Mouse (Mus musculus) midbrain, postnatal 0 days (tissue): Measurements from ENCODE around the gene Tmem161a. TPM values are rescaled to one million over a fixed set of nuclear protein-coding genes. Genes with fewer than 3 reads are reported as not detected.

Experiments
- ATAC-seq: fragments of 200-750 bp; cut with Nextera tagmentation; 2 replicates; pipeline ENCODE4 v1.8.0; 2017; ENCODE audit warnings: moderate number of reproducible peaks, mild to moderate bottlenecking, moderate TSS enrichment, moderate library complexity; ENCODE audit not compliant: low FRiP score
- DNase-seq: peaks from one replicate; pipeline ENCODE4 v3.0.0-alpha.2; 2015; ENCODE audit warnings: low spot score
- H3K27ac ChIP-seq: fragments of 300-500 bp; sonication (generic); 2 replicates; pipeline ENCODE4 v1.5.1; 2014; ENCODE audit warnings: low read depth, mild to moderate bottlenecking, low read length, mixed read lengths
- H3K27me3 ChIP-seq: fragments of 300-500 bp; sonication (generic); 2 replicates; pipeline ENCODE4 v1.6.1; 2014; ENCODE audit warnings: low read length, control low read depth, mixed read lengths; ENCODE audit not compliant: insufficient read depth
- H3K36me3 ChIP-seq: fragments of 300-500 bp; sonication (generic); 2 replicates; pipeline ENCODE4 v1.6.1; 2014; ENCODE audit warnings: low read length, control low read depth, mixed read lengths; ENCODE audit not compliant: insufficient read depth
- H3K4me1 ChIP-seq: fragments of 300-500 bp; sonication (generic); 2 replicates; pipeline ENCODE4 v1.6.1; 2014; ENCODE audit warnings: mild to moderate bottlenecking, control low read depth, antibody characterized with exemption, low read length, mixed read lengths; ENCODE audit not compliant: insufficient read depth
- H3K4me2 ChIP-seq: fragments of 300-500 bp; sonication (generic); 2 replicates; pipeline ENCODE4 v1.6.1; 2014; ENCODE audit warnings: low read depth, mild to moderate bottlenecking, low read length, mixed read lengths; ENCODE audit not compliant: poor library complexity, severe bottlenecking
- H3K4me3 ChIP-seq: fragments of 300-500 bp; sonication (generic); 2 replicates; pipeline ENCODE4 v1.5.1; 2014; ENCODE audit warnings: low read depth, mild to moderate bottlenecking, low read length, moderate library complexity
- H3K9ac ChIP-seq: fragments of 300-500 bp; sonication (generic); replicated peaks from 2 replicates; pipeline ENCODE4 v1.6.1; 2014; ENCODE audit warnings: mild to moderate bottlenecking, low read length, moderate library complexity, mixed read lengths; ENCODE audit not compliant: poor library complexity, severe bottlenecking
- H3K9me3 ChIP-seq: fragments of 300-500 bp; sonication (generic); 2 replicates; pipeline ENCODE4 v1.6.1; 2016; ENCODE audit warnings: low read length, control low read depth
- CTCF ChIP-seq: IDR thresholded peaks from 2 replicates; pipeline ENCODE4 v1.5.1; 2016; ENCODE audit warnings: antibody characterized with exemption, mild to moderate bottlenecking
- WGBS: fragments of 180-500 bp; shearing (Covaris S2); extraction: QIAGEN DNeasy Blood & Tissue Kit; methylation state at CpG from one replicate; pipeline ENCODE4 v1.1.7; 2014; 5-methylcytosine and 5-hydroxymethylcytosine counted together
- polyA plus RNA-seq: library from polyadenylated mRNA; unstranded; fragments of >200 nt; fragmentation: Nextera tagmentation; extraction: Ambion mirVana; gene quantifications from 2 replicates; pipeline ENCODE4 v1.2.1, GENCODE M21; 2015
- total RNA-seq: library from RNA; depleted of rRNA; stranded (reverse); fragments of >200 nt; gene quantifications from 2 replicates; pipeline ENCODE4 v1.2.3, GENCODE M21; 2014; rRNA removed

The Tmem161a gene
- total and polyA plus RNA-seq, 2 experiments from 2014 or later: 49.5 to 64.8 TPM

DNA sequence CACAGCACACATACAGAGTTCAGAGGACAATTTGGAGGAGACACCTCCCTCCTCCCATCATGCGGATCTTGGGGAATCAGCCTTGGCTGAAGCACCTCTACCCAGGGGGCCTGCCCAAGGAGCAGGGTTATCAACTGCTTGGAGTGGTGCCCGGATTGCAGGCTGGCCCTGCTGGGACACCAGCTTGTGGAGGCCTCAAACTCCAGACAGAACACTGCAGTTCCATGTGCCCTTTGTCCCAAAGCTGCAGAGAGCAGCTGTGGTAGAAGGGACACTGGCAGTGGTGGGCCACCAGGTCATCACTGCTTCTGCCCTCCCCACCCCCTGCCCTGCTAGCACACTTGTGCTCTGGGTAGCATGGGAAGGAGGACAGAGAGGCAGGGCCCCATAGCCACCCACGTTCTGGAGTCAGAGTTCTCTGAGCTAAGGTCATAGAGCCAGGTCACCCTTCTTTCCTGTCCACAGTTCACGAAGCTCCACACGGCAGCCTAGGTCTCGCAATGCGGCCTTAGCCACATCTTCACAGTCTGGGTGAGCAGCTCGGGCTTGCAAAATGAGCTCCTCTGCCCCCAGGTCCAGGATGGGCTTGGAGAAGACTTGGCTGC, 48.2 kb downstream of the Tmem161a start:
- no peaks in the 10 kb centered on the region for H3K9me3 ChIP-seq
- peaks cover 45% of the 10 kb centered on the region for H3K36me3 ChIP-seq
- WGBS: 76% methylated on average over 8 of the region's 8 CpGs
- DNase-seq: no peak
- H3K4me2 ChIP-seq: no peak overlapping the region
- H3K27me3 ChIP-seq: no peaks in the 10 kb centered on the region
- TF ChIP-seq CTCF: no peak
- H3K27ac ChIP-seq: no peak overlapping the region
- no peak for ATAC-seq
- no peak overlapping the region for H3K9ac ChIP-seq
- H3K4me1 ChIP-seq: no peaks in the 10 kb centered on the region; the same call in 1 of the 2 replicates
- no peak overlapping the region for H3K4me3 ChIP-seq

DNA sequence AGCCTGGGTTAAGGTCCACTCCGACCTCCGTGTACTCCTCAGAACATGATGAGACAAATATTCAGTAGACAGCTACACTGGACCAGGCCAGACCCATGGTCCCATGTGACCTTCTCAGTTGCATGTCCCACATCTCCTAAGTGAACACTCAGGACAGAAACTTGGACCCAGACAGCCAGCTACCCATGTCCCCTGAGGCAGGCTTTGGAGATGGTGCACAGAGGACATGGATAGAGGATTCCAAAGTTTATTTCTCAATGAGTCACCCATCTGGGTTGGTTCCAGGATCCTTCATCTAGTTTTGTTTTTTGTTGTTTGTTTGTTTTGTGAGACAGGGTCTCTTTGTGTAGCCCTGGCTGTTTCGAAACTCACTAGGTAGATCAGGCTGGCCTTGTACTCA, 48.8 kb downstream of the Tmem161a start:
- WGBS: 89% methylated on average over 3 of the region's 3 CpGs

GRCm38 (mm10) chr8:70222041-70222440, 49.9 kb downstream of the Tmem161a start:
- Histone ChIP-seq H3K9me3 (no peaks in the 10 kb centered on the region), H3K4me1 (no peaks in the 10 kb centered on the region; the same call in 1 of the 2 replicates), H3K27ac (no peak overlapping the region), H3K4me2 (no peak overlapping the region), H3K9ac (no peak overlapping the region), H3K4me3 (no peak overlapping the region), H3K36me3 (peaks cover 45% of the 10 kb centered on the region), H3K27me3 (no peaks in the 10 kb centered on the region)
- 93% methylated on average over 12 of the region's 12 CpGs for WGBS
- TF ChIP-seq CTCF: no peak
- ATAC-seq: no peak
- DNase-seq: no peak

More for the DNA sequence above, 48.8 kb downstream of the Tmem161a start:
- Histone ChIP-seq H3K9me3 (no peaks in the 10 kb centered on the region), H3K9ac (no peak overlapping the region), H3K27me3 (no peaks in the 10 kb centered on the region), H3K4me2 (no peak overlapping the region), H3K27ac (no peak overlapping the region), H3K4me1 (no peaks in the 10 kb centered on the region; the same call in 1 of the 2 replicates), H3K4me3 (no peak overlapping the region), H3K36me3 (peaks cover 45% of the 10 kb centered on the region)
- ATAC-seq: no peak
- no peak for DNase-seq
- TF ChIP-seq CTCF: no peak

GRCm38 (mm10) chr8:70223341-70223740, 51.2 kb downstream of the Tmem161a start:
- no peak for DNase-seq
- no peak overlapping the region for H3K4me3 ChIP-seq
- H3K9ac ChIP-seq: no peak overlapping the region
- peak; percentile 70 for TF ChIP-seq CTCF
- H3K27ac ChIP-seq: no peak overlapping the region
- WGBS: 46% methylated on average over 6 of the region's 6 CpGs
- H3K9me3 ChIP-seq: no peaks in the 10 kb centered on the region
- no peak for ATAC-seq
- H3K27me3 ChIP-seq: no peaks in the 10 kb centered on the region
- peaks cover 54% of the 10 kb centered on the region for H3K36me3 ChIP-seq
- H3K4me1 ChIP-seq: no peaks in the 10 kb centered on the region; the same call in 1 of the 2 replicates
- H3K4me2 ChIP-seq: no peak overlapping the region

DNA sequence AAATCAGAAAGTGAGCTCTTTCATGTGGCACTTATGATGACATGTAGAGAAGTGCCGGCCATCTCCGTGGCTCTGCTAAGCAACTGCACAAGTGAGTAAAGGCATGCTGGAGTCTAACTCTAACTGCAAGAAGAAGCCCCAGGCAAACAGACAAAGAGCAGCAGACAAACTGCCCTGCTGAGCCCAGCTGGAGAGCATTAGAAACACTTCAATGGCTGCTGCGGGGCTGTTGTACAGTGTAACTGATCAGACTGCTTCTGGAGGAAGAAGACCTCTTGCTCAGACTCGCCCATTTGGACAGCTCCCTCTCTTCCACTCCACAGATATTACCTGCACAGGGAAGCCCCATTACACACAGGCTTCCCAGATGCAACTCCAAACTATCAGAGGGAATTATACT, 55.8 kb downstream of the Tmem161a start:
- Histone ChIP-seq H3K4me2 (no peak overlapping the region), H3K36me3 (peaks cover 55% of the 10 kb centered on the region), H3K9me3 (no peaks in the 10 kb centered on the region), H3K4me1 (no peaks in the 10 kb centered on the region), H3K27ac (no peak overlapping the region), H3K4me3 (no peak overlapping the region), H3K9ac (no peak overlapping the region), H3K27me3 (no peaks in the 10 kb centered on the region)
- 16% methylated on average over 4 of the region's 4 CpGs for WGBS
- DNase-seq (peak; percentile 37), ATAC-seq (no peak)
- no peak for TF ChIP-seq CTCF

DNA sequence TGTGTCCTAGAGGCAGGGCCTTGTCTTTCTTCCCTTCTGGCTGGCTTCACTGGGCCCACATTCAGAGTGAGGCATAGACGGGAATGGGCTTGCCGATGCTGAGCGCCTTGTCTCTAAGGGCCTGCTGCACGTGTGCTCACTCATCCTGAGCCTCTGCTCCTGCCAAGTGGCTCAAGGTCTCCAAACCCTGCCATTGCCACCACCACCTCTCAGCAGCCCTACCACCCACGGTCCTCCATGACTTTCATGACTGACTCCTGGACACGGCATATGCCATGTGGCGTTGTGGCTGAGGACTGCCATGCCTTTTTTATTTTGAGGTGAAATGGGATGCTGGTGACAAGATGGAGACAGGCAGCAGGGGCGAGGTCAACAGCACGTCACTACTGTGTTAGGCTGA, 58.7 kb downstream of the Tmem161a start:
- no peak for TF ChIP-seq CTCF
- H3K27ac ChIP-seq: no peak overlapping the region
- H3K4me1 ChIP-seq: peaks cover 3% of the 10 kb centered on the region; the same call in 1 of the 2 replicates
- no peak overlapping the region for H3K9ac ChIP-seq
- H3K27me3 ChIP-seq: no peaks in the 10 kb centered on the region
- DNase-seq (no peak), ATAC-seq (no peak)
- no peaks in the 10 kb centered on the region for H3K9me3 ChIP-seq
- WGBS: 87% methylated on average over 9 of the region's 9 CpGs
- H3K4me3 ChIP-seq: no peak overlapping the region
- H3K4me2 ChIP-seq: no peak overlapping the region
- H3K36me3 ChIP-seq: peaks cover 32% of the 10 kb centered on the region

Other genes starting within 250 kb of the Tmem161a start
- gene Gatad2a, start 176.0 kb upstream of the Tmem161a start, total RNA-seq: 24.4 and 30.1 TPM in 2 replicates
- 17.2 and 19.3 TPM in 2 replicates for gene Gatad2a, start 176.0 kb upstream of the Tmem161a start, polyA plus RNA-seq
- gene Mau2, start 129.6 kb upstream of the Tmem161a start, total RNA-seq: 130 and 148 TPM in 2 replicates
- 54.3 and 56.6 TPM in 2 replicates for gene Mau2, start 129.6 kb upstream of the Tmem161a start, polyA plus RNA-seq
- gene Sugp1, start 129.5 kb upstream of the Tmem161a start, total RNA-seq: 18.6 and 19.9 TPM in 2 replicates
- 48.7 and 48.9 TPM in 2 replicates for gene Sugp1, start 129.5 kb upstream of the Tmem161a start, polyA plus RNA-seq
- 1.6 TPM in 1 of 2 replicates, not detected in the other for gene Tm6sf2, start 99.4 kb upstream of the Tmem161a start, total RNA-seq
- gene Tm6sf2, start 99.4 kb upstream of the Tmem161a start, polyA plus RNA-seq: 0.22 and 0.35 TPM in 2 replicates
- 0.99 and 1.3 TPM in 2 replicates for gene Hapln4, start 88.9 kb upstream of the Tmem161a start, total RNA-seq
- gene Hapln4, start 88.9 kb upstream of the Tmem161a start, polyA plus RNA-seq: 1.6 and 1.7 TPM in 2 replicates
- gene Ncan, start 51.5 kb upstream of the Tmem161a start, total RNA-seq: 440 and 447 TPM in 2 replicates
- 202 and 210 TPM in 2 replicates for gene Ncan, start 51.5 kb upstream of the Tmem161a start, polyA plus RNA-seq
- 5.4 and 7.7 TPM in 2 replicates for gene Nr2c2ap, start 41.0 kb upstream of the Tmem161a start, total RNA-seq
- 42.1 and 44.1 TPM in 2 replicates for gene Nr2c2ap, start 41.0 kb upstream of the Tmem161a start, polyA plus RNA-seq
- gene Rfxank, start 33.2 kb upstream of the Tmem161a start, total RNA-seq: 9.8 and 12.3 TPM in 2 replicates
- 7.4 and 9.3 TPM in 2 replicates for gene Rfxank, start 33.2 kb upstream of the Tmem161a start, polyA plus RNA-seq
- 91.1 and 98.3 TPM in 2 replicates for gene Borcs8, start 32.9 kb upstream of the Tmem161a start, total RNA-seq
- gene Borcs8, start 32.9 kb upstream of the Tmem161a start, polyA plus RNA-seq: 49.8 and 58.6 TPM in 2 replicates
- 0.55 and 1.1 TPM in 2 replicates for gene Mef2b, start 32.6 kb upstream of the Tmem161a start, total RNA-seq
- 1.5 TPM in 2 replicates for gene Mef2b, start 32.6 kb upstream of the Tmem161a start, polyA plus RNA-seq
- gene Slc25a42, start 39.9 kb downstream of the Tmem161a start, total RNA-seq: 15.1 and 18.0 TPM in 2 replicates
- 9.2 and 9.3 TPM in 2 replicates for gene Slc25a42, start 39.9 kb downstream of the Tmem161a start, polyA plus RNA-seq
- gene Sugp2, start 61.9 kb downstream of the Tmem161a start, total RNA-seq: 139 and 150 TPM in 2 replicates
- 71.7 and 75.7 TPM in 2 replicates for gene Sugp2, start 61.9 kb downstream of the Tmem161a start, polyA plus RNA-seq
- 112 and 119 TPM in 2 replicates for gene Armc6, start 62.1 kb downstream of the Tmem161a start, total RNA-seq
- gene Armc6, start 62.1 kb downstream of the Tmem161a start, polyA plus RNA-seq: 116 and 121 TPM in 2 replicates
- 36.4 and 49.7 TPM in 2 replicates for gene Homer3, start 110.5 kb downstream of the Tmem161a start, total RNA-seq
- 13.8 and 18.3 TPM in 2 replicates for gene Homer3, start 110.5 kb downstream of the Tmem161a start, polyA plus RNA-seq
- 43.6 and 46.3 TPM in 2 replicates for gene Ddx49, start 130.1 kb downstream of the Tmem161a start, total RNA-seq
- 41.2 and 47.0 TPM in 2 replicates for gene Ddx49, start 130.1 kb downstream of the Tmem161a start, polyA plus RNA-seq
- gene Cope, start 130.2 kb downstream of the Tmem161a start, total RNA-seq: 97.1 and 106 TPM in 2 replicates
- gene Cope, start 130.2 kb downstream of the Tmem161a start, polyA plus RNA-seq: 264 and 291 TPM in 2 replicates
- gene Cers1, start 143.4 kb downstream of the Tmem161a start, total RNA-seq: 65.1 and 86.5 TPM in 2 replicates
- 47.9 and 51.3 TPM in 2 replicates for gene Cers1, start 143.4 kb downstream of the Tmem161a start, polyA plus RNA-seq
- gene Gdf1, start 157.5 kb downstream of the Tmem161a start, total RNA-seq: not detected in 2 replicates
- 4.8 and 5.3 TPM in 2 replicates for gene Gdf1, start 157.5 kb downstream of the Tmem161a start, polyA plus RNA-seq
- gene Upf1, start 180.9 kb downstream of the Tmem161a start, total RNA-seq: 39.6 and 45.4 TPM in 2 replicates
- 9.1 and 9.7 TPM in 2 replicates for gene Upf1, start 180.9 kb downstream of the Tmem161a start, polyA plus RNA-seq
- gene Comp, start 201.2 kb downstream of the Tmem161a start, total RNA-seq: 0.19 and 0.49 TPM in 2 replicates
- gene Comp, start 201.2 kb downstream of the Tmem161a start, polyA plus RNA-seq: 0.38 and 0.77 TPM in 2 replicates